Mouse (Mus musculus) CH12.LX (cell line): ENCODE results near the gene Plcl2. TPM values are rescaled to one million over a fixed set of nuclear protein-coding genes. Genes with fewer than 3 reads are reported as not detected.

Experiments used
- DNase-seq: peaks from one replicate; pipeline ENCODE4 v3.0.0-alpha.2; 2013; ENCODE audit errors: extremely low read depth
- H3K27ac ChIP-seq: 2 replicates; pipeline ENCODE4 v1.5.1; 2012; ENCODE audit warnings: low read depth, mild to moderate bottlenecking, control low read depth, moderate library complexity; ENCODE audit not compliant: insufficient read depth
- H3K27me3 ChIP-seq: replicated peaks from 2 replicates; pipeline ENCODE3; 2012; ENCODE audit warnings: inconsistent platforms
- H3K36me3 ChIP-seq, 2 experiments: replicated peaks in 1 of 2; 2 replicates each; pipeline versions ENCODE3 to v1.6.1; 2012; ENCODE audit warnings: inconsistent platforms in 1 of 2, low read length in 1 of 2, mild to moderate bottlenecking in 1 of 2, mixed read lengths in 1 of 2, moderate library complexity in 1 of 2; ENCODE audit not compliant: control insufficient read depth in 1 of 2, insufficient read depth in 1 of 2
- H3K4me1 ChIP-seq, 2 experiments: 2 replicates each; pipeline ENCODE4 v1.6.1; 2012; ENCODE audit warnings: inconsistent platforms in 1 of 2, moderate library complexity in 1 of 2; ENCODE audit not compliant: insufficient read depth in 2 of 2, control insufficient read depth in 1 of 2
- H3K4me2 ChIP-seq: 2 replicates; pipeline ENCODE4 v1.6.1; 2012; ENCODE audit warnings: low read depth, mild to moderate bottlenecking, control low read depth; ENCODE audit not compliant: poor library complexity, insufficient read depth, severe bottlenecking
- H3K4me3 ChIP-seq, 3 experiments: fragments of 150-350 bp in 1 of 3; sonication (generic) in 1 of 3; replicated peaks in 1 of 3; 2 replicates each; pipeline versions ENCODE3 to v1.5.1; 2011 to 2012; ENCODE audit warnings: low read depth in 2 of 3, low read length in 2 of 3, mild to moderate bottlenecking in 2 of 3, moderate library complexity in 2 of 3, control low read depth in 1 of 3, improper control_type of control experiment in 1 of 3, inconsistent platforms in 1 of 3, mixed read lengths in 1 of 3; ENCODE audit not compliant: poor library complexity in 1 of 3
- H3K79me2 ChIP-seq: replicated peaks from 2 replicates; pipeline ENCODE4 v1.6.1; 2012; ENCODE audit warnings: mild to moderate bottlenecking, moderate library complexity; ENCODE audit not compliant: control insufficient read depth, poor library complexity, insufficient read depth, severe bottlenecking; ENCODE audit errors: extremely low read depth
- H3K9ac ChIP-seq: 2 replicates; pipeline ENCODE4 v1.6.1; 2012; ENCODE audit warnings: low read depth, mild to moderate bottlenecking, control low read depth, moderate library complexity; ENCODE audit not compliant: insufficient read depth
- H3K9me3 ChIP-seq: replicated peaks from 2 replicates; pipeline ENCODE3; 2012; ENCODE audit warnings: low read length, inconsistent platforms, mixed read lengths
- BHLHE40 ChIP-seq: IDR thresholded peaks from 2 replicates; pipeline ENCODE4 v1.6.1; 2011; ENCODE audit warnings: mild to moderate bottlenecking, low read depth, low read length, improper control_type of control experiment
- CHD1 ChIP-seq: IDR thresholded peaks from 2 replicates; pipeline ENCODE4 v1.6.1; 2012; ENCODE audit warnings: low read depth, low read length, improper control_type of control experiment, inconsistent platforms
- CHD2 ChIP-seq: IDR thresholded peaks from 2 replicates; pipeline ENCODE4 v1.6.1; 2011; ENCODE audit warnings: low read length, improper control_type of control experiment
- CTCF ChIP-seq, 2 experiments: IDR thresholded peaks in 1 of 2; conservative IDR thresholded peaks in 1 of 2; 2 replicates each; pipeline ENCODE4 v1.5.1; 2011 to 2012; ENCODE audit warnings: low read depth in 2 of 2, low read length in 2 of 2, improper control_type of control experiment in 1 of 2, inconsistent platforms in 1 of 2, mild to moderate bottlenecking in 1 of 2, moderate library complexity in 1 of 2
- E2F4 ChIP-seq: IDR thresholded peaks from 2 replicates; pipeline ENCODE4 v1.6.1; 2011; ENCODE audit warnings: low read depth, low read length, improper control_type of control experiment; ENCODE audit not compliant: insufficient replicate concordance
- ELF1 ChIP-seq: IDR thresholded peaks from 2 replicates; pipeline ENCODE4 v1.6.1; 2014; ENCODE audit warnings: low read depth, mild to moderate bottlenecking, inconsistent platforms, low read length, improper control_type of control experiment
- EP300 ChIP-seq: IDR thresholded peaks from 2 replicates; pipeline ENCODE4 v1.6.1; 2011; ENCODE audit warnings: low read length, improper control_type of control experiment
- ETS1 ChIP-seq: conservative IDR thresholded peaks from 2 replicates; pipeline ENCODE4 v1.6.1; 2012; ENCODE audit warnings: low read depth, mild to moderate bottlenecking, inconsistent platforms, low read length, improper control_type of control experiment, moderate library complexity
- GABPA ChIP-seq: IDR thresholded peaks from 2 replicates; pipeline ENCODE4 v1.6.1; 2012; ENCODE audit warnings: low read depth, low read length, improper control_type of control experiment, inconsistent platforms; ENCODE audit not compliant: insufficient replicate concordance
- HCFC1 ChIP-seq: IDR thresholded peaks from 2 replicates; pipeline ENCODE4 v1.6.1; 2012; ENCODE audit warnings: low read depth, mild to moderate bottlenecking, inconsistent platforms, low read length, improper control_type of control experiment
- IRF4 ChIP-seq: IDR thresholded peaks from 2 replicates; pipeline ENCODE4 v1.6.1; 2014; ENCODE audit warnings: low read depth, mild to moderate bottlenecking, inconsistent platforms, low read length, improper control_type of control experiment
- JUN ChIP-seq: IDR thresholded peaks from 2 replicates; pipeline ENCODE4 v1.6.1; 2011; ENCODE audit warnings: low read depth, mild to moderate bottlenecking, low read length, improper control_type of control experiment, moderate library complexity; ENCODE audit not compliant: insufficient read depth
- JUND ChIP-seq: conservative IDR thresholded peaks from 2 replicates; pipeline ENCODE4 v1.6.1; 2011; ENCODE audit warnings: low read depth, low read length, improper control_type of control experiment
- KAT2A ChIP-seq: IDR thresholded peaks from 2 replicates; pipeline ENCODE4 v1.6.1; 2012; ENCODE audit warnings: low read length, improper control_type of control experiment, inconsistent platforms; ENCODE audit not compliant: insufficient replicate concordance
- MAFK ChIP-seq: IDR thresholded peaks from 2 replicates; pipeline ENCODE4 v1.6.1; 2011; ENCODE audit warnings: low read length, improper control_type of control experiment; ENCODE audit not compliant: insufficient replicate concordance
- MAX ChIP-seq: IDR thresholded peaks from 2 replicates; pipeline ENCODE4 v1.6.1; 2011; ENCODE audit warnings: low read length, improper control_type of control experiment
- MAZ ChIP-seq: IDR thresholded peaks from 2 replicates; pipeline ENCODE4 v1.6.1; 2012; ENCODE audit warnings: low read depth, mild to moderate bottlenecking, inconsistent platforms, low read length, improper control_type of control experiment, moderate library complexity
- MEF2A ChIP-seq: IDR thresholded peaks from 2 replicates; pipeline ENCODE4 v1.6.1; 2014; ENCODE audit warnings: low read depth, mild to moderate bottlenecking, inconsistent platforms, low read length, improper control_type of control experiment, borderline replicate concordance
- MXI1 ChIP-seq: IDR thresholded peaks from 2 replicates; pipeline ENCODE4 v1.6.1; 2011; ENCODE audit warnings: mild to moderate bottlenecking, low read depth, low read length, improper control_type of control experiment
- MYC ChIP-seq: IDR thresholded peaks from 2 replicates; pipeline ENCODE4 v1.6.1; 2011; ENCODE audit warnings: low read depth, mild to moderate bottlenecking, improper control_type of control experiment, low read length
- NELFE ChIP-seq: IDR thresholded peaks from 2 replicates; pipeline ENCODE4 v1.6.1; 2011; ENCODE audit warnings: low read depth, low read length, improper control_type of control experiment
- NRF1 ChIP-seq: IDR thresholded peaks from 2 replicates; pipeline ENCODE4 v1.6.1; 2014; ENCODE audit warnings: low read depth, mild to moderate bottlenecking, inconsistent platforms, low read length, improper control_type of control experiment, moderate library complexity
- PAX5 ChIP-seq: IDR thresholded peaks from 2 replicates; pipeline ENCODE4 v1.6.1; 2012; ENCODE audit warnings: low read length, inconsistent platforms, mixed read lengths
- POLR2A ChIP-seq: IDR thresholded peaks from 2 replicates; pipeline ENCODE4 v1.6.1; 2011; ENCODE audit warnings: low read depth, mild to moderate bottlenecking, improper control_type of control experiment, low read length
- POLR2AphosphoS2 ChIP-seq: IDR thresholded peaks from 2 replicates; pipeline ENCODE4 v1.6.1; 2011; ENCODE audit warnings: low read depth, low read length, improper control_type of control experiment
- RAD21 ChIP-seq: IDR thresholded peaks from 2 replicates; pipeline ENCODE4 v1.6.1; 2011; ENCODE audit warnings: low read depth, mild to moderate bottlenecking, low read length, improper control_type of control experiment, moderate library complexity
- RCOR1 ChIP-seq: conservative IDR thresholded peaks from 2 replicates; pipeline ENCODE4 v1.6.1; 2012; ENCODE audit warnings: low read depth, mild to moderate bottlenecking, inconsistent platforms, low read length, improper control_type of control experiment
- SIN3A ChIP-seq: IDR thresholded peaks from 2 replicates; pipeline ENCODE4 v1.6.1; 2012; ENCODE audit warnings: low read length, improper control_type of control experiment, inconsistent platforms
- SMC3 ChIP-seq: IDR thresholded peaks from 2 replicates; pipeline ENCODE4 v1.6.1; 2011; ENCODE audit warnings: low read depth, low read length, improper control_type of control experiment
- TBP ChIP-seq: conservative IDR thresholded peaks from 2 replicates; pipeline ENCODE4 v1.6.1; 2011; ENCODE audit warnings: low read depth, low read length, improper control_type of control experiment
- TCF12 ChIP-seq: IDR thresholded peaks from 2 replicates; pipeline ENCODE4 v1.6.1; 2014; ENCODE audit warnings: low read depth, mild to moderate bottlenecking, inconsistent platforms, low read length, improper control_type of control experiment
- UBTF ChIP-seq: IDR thresholded peaks from 2 replicates; pipeline ENCODE4 v1.6.1; 2012; ENCODE audit warnings: low read depth, mild to moderate bottlenecking, inconsistent platforms, low read length, improper control_type of control experiment, moderate library complexity
- USF1 ChIP-seq: IDR thresholded peaks from 2 replicates; pipeline ENCODE4 v1.6.1; 2014; ENCODE audit warnings: low read depth, mild to moderate bottlenecking, inconsistent platforms, low read length, improper control_type of control experiment
- USF2 ChIP-seq: conservative IDR thresholded peaks from 2 replicates; pipeline ENCODE4 v1.6.1; 2011; ENCODE audit warnings: low read depth, low read length, improper control_type of control experiment
- ZC3H11A ChIP-seq: IDR thresholded peaks from 2 replicates; pipeline ENCODE4 v1.6.1; 2012; ENCODE audit warnings: low read depth, mild to moderate bottlenecking, inconsistent platforms, low read length, improper control_type of control experiment
- ZKSCAN1 ChIP-seq: IDR thresholded peaks from 2 replicates; pipeline ENCODE4 v1.6.1; 2012; ENCODE audit warnings: low read depth, inconsistent platforms, low read length, improper control_type of control experiment, borderline replicate concordance
- ZMIZ1 ChIP-seq: IDR thresholded peaks from 2 replicates; pipeline ENCODE4 v1.6.1; 2012; ENCODE audit warnings: low read depth, mild to moderate bottlenecking, inconsistent platforms, low read length, improper control_type of control experiment
- ZNF384 ChIP-seq: IDR thresholded peaks from 2 replicates; pipeline ENCODE4 v1.6.1; 2012; ENCODE audit warnings: low read depth, low read length, improper control_type of control experiment, inconsistent platforms
- dilution Hi-C: fragments of 300-500 bp; cut with MboI; formaldehyde crosslinking; loops from 2 replicates; pipeline ENCODE4 v1.14.3; 2020; ENCODE audit warnings: low sequenced_read_pairs; ENCODE audit not compliant: extremely low pct_unique_long_range_greater_than_20kb, extremely low pct_ligation_motif_present
- in situ Hi-C: fragments of 300-500 bp; cut with MboI; formaldehyde crosslinking; loops from 3 replicates; pipeline ENCODE4 v1.14.3; 2019; ENCODE audit warnings: low sequenced_read_pairs, low pct_ligation_motif_present, low pct_unique_long_range_greater_than_20kb, mixed read lengths
- polyA plus RNA-seq: library from polyadenylated mRNA; unstranded; fragments of >175 nt; gene quantifications from 2 replicates; pipeline ENCODE4 v1.2.1, GENCODE M21; 2012; ENCODE audit warnings: low read depth; ENCODE audit not compliant: insufficient read length
- total RNA-seq, 2 experiments: library from RNA; depleted of rRNA; stranded (reverse); fragments of 300-350 nt in 1 of 2; fragments of >200 nt in 1 of 2; gene quantifications; 2 replicates each; pipeline ENCODE4 v1.2.3; 2012 to 2014

The Plcl2 gene
- total and polyA plus RNA-seq, 3 experiments, result 9.0 to 16.6 (median 12.7) TPM

- DNase-seq, result peak; percentile 90
- dilution Hi-C loops (no loop called here), in situ Hi-C loops (loop anchor here (10.0 kb wide), 1 partner anchor 56 kb away; no protein-coding TSS in a partner anchor)
- TF ChIP-seq ELF1, result peak; percentile 40; the same call in 1 of the 2 replicates
- no peak for TF ChIP-seq RAD21
- no peak; the same call in none of the 2 replicates for TF ChIP-seq JUN
- no peak for TF ChIP-seq E2F4
- TF ChIP-seq ZMIZ1, result no peak
- TF ChIP-seq ZC3H11A, result no peak
- peak; percentile 81 for TF ChIP-seq JUND
- TF ChIP-seq IRF4, result peak; percentile 90
- TF ChIP-seq RCOR1, result peak; percentile 83; the same call in 1 of the 2 replicates
- TF ChIP-seq ETS1, result peak; percentile 78
- peak; percentile 86 for TF ChIP-seq ZNF384
- 0 out of 2 replicates have a peak, but pooled peaks have one; percentile 40 for TF ChIP-seq MYC
- no peak for TF ChIP-seq CTCF (conservative IDR thresholded peaks at IDR 0.05 in 1 of 2, IDR thresholded peaks at IDR 0.05 in 1 of 2; ENCODE audit: low read depth in 2 of 2, low read length in 2 of 2)
- no peak for TF ChIP-seq TBP
- no peak for TF ChIP-seq TCF12
- TF ChIP-seq MAFK, result peak; percentile 75
- no peak for TF ChIP-seq HCFC1
- TF ChIP-seq MEF2A, result peak; percentile 16; the same call in 1 of the 2 replicates
- no peak for TF ChIP-seq SMC3
- no peak for TF ChIP-seq CHD2
- TF ChIP-seq BHLHE40, result peak; percentile 74
- no peak for TF ChIP-seq USF2
- TF ChIP-seq GABPA, result no peak
- no peak for TF ChIP-seq NELFE
- TF ChIP-seq POLR2AphosphoS2, result no peak
- no peak for TF ChIP-seq POLR2A
- TF ChIP-seq CHD1, result no peak
- TF ChIP-seq SIN3A, result no peak
- no peak for TF ChIP-seq PAX5
- TF ChIP-seq EP300, result peak; percentile 78
- no peak for TF ChIP-seq MAX
- TF ChIP-seq NRF1, result no peak
- no peak for TF ChIP-seq KAT2A
- 0 out of 2 replicates have a peak, but pooled peaks have one; percentile 29 for TF ChIP-seq MXI1
- no peak for TF ChIP-seq UBTF
- TF ChIP-seq ZKSCAN1, result no peak
- TF ChIP-seq USF1, result no peak
- TF ChIP-seq MAZ, result no peak
- Histone ChIP-seq H3K27me3 (no peaks in the 10 kb centered on the region), H3K36me3 (no peaks in the 10 kb centered on the region), H3K4me2 (peak overlapping the region; percentile 71), H3K4me3 (no peak overlapping the region), H3K27ac (peak overlapping the region; percentile 91), H3K4me1 (peaks cover 7 to 22% of the 10 kb centered on the region in 2 experiments), H3K9me3 (no peaks in the 10 kb centered on the region), H3K79me2 (no peaks in the 10 kb centered on the region), H3K9ac (peak overlapping the region; percentile 35; the same call in 1 of the 2 replicates)
Observed at GRCm38 (mm10) chr17:50570681-50571398, 61.6 kb downstream of the Plcl2 start.
